Mouse (Mus musculus): ENCODE measurements around the gene A930018P22Rik.

DNA sequence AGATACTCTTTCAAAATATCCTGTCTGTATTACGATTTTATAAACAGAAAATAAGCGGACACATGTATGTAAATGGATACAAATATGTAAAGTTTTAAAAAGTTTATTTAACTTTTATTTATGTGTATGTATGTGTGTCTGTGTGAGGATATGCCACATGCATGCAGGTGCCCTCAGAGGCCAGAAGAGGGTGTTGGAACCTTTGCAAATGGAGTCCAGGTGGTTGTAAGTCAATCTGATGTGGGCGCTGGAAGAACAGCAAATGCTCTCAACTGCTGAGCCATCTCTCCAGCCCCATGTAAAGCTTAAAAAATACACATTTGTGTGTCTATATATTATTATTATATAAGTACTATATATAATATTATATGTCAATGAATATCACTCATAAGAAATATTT lies 50.9 kb downstream of the A930018P22Rik start:
- TF ChIP-seq CTCF (IDR thresholded peaks at IDR 0.05; ENCODE audit: borderline replicate concordance, extremely low read depth, insufficient read depth, insufficient read length) = no peak
- no peak for TF ChIP-seq POLR2A (IDR thresholded peaks at IDR 0.05; ENCODE audit: borderline replicate concordance, extremely low read depth, insufficient read depth, insufficient read length, poor library complexity, severe bottlenecking)

Measured in brain, embryonic 14.5 days (tissue).